Mouse (Mus musculus) embryonic fibroblast, embryonic 13.5 days (primary cell): Measurements from ENCODE around the gene Olfr961. TPM values are rescaled to one million over a fixed set of nuclear protein-coding genes. Genes with fewer than 3 reads are reported as not detected.

Experiments used
- H3K27ac ChIP-seq: 2 replicates; pipeline ENCODE4 v1.5.1; 2012; ENCODE audit warnings: low read length, control low read depth, inconsistent platforms; ENCODE audit not compliant: insufficient read depth
- H3K4me1 ChIP-seq: 2 replicates; pipeline ENCODE4 v1.6.1; 2011; ENCODE audit warnings: low read length; ENCODE audit not compliant: control insufficient read depth, insufficient read depth
- H3K4me3 ChIP-seq: 2 replicates; pipeline ENCODE4 v1.5.1; 2011; ENCODE audit warnings: mild to moderate bottlenecking, control low read depth, low read length; ENCODE audit not compliant: insufficient read depth
- CTCF ChIP-seq: IDR thresholded peaks from 2 replicates; pipeline ENCODE4 v1.5.1; 2011; ENCODE audit warnings: mild to moderate bottlenecking, control low read depth, low read length, moderate library complexity, borderline replicate concordance; ENCODE audit not compliant: insufficient read depth
- POLR2A ChIP-seq: IDR thresholded peaks from 2 replicates; pipeline ENCODE4 v1.6.1; 2011; ENCODE audit warnings: low read depth, mild to moderate bottlenecking, control low read depth, low read length, moderate library complexity
- polyA plus RNA-seq: library from polyadenylated mRNA; stranded (reverse); fragments of >200 nt; gene quantifications from 2 replicates; pipeline ENCODE4 v1.2.4, GENCODE M21; 2011; ENCODE audit warnings: low read depth; ENCODE audit not compliant: missing spikeins, insufficient read length

The Olfr961 gene
- not detected in 2 replicates for polyA plus RNA-seq

DNA sequence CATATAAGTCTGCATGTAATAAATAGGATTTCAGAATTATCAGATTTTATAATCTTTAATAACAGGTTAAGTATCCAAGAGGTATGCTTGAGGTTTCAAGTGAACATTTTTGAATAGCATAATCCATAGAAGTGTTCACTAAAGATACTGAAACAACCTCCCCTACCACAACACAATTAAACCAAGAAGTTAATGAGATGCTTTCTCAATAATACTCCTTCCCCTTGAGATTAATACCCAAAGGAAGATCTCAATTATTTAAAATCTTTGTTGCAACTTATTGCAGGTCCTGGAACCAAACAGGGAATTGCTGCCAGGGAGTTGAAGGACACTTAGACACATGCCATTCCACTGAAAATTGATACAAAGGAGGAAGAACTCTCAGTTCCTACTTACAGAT lies at the start of gene Olfr961:
TSS of gene Olfr961 (plus strand) at position 301 of the 400 bp plus-strand sequence.
- TF ChIP-seq POLR2A (no peak), CTCF (no peak)
- no peak within 1 kb of the TSS for H3K4me3 ChIP-seq
- H3K4me1 ChIP-seq: no peaks in the 10 kb centered on the region
- no peak within 1 kb of the TSS for H3K27ac ChIP-seq

DNA sequence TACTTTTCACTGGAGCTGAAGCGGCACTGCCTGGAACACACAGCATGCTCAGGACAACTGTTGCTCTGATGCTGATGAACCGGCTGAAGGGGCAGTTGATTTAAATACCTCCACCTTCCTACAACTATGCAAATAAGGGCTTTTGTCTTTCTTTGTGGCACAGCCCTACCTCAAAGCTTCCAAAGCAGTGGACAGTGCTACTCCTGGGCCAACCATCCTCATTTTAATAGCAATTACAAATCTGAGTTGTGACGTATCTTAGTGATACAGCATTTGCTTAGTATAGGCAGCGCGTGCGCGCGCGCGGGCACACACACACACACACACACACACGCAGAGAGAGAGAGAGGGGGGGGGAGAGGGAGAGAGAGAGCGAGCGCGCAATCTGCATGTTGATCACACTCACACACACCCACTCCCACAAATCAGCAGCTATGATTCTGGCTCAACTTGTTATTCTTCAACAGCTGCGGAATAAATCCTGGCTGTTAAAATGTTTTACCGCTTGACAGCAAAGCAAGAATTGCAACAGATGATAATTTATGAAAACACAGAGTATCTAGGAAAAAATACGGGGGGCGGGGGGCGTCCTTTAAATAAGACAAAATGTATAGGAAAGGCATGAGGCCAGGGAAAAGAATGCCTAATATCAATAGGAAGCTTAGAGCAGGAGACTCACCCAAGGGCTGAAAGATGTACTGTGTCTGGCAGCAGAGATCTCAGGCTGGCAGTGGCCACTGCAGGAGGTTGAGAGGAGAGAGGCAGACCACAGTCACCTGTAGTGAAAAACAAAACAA lies 42.2 kb upstream of the Olfr961 start:
- no peaks in the 10 kb centered on the region for H3K4me1 ChIP-seq
- TF ChIP-seq POLR2A (no peak), CTCF (no peak)
- H3K4me3 ChIP-seq: peak overlapping the region; percentile 51
- peak overlapping the region; percentile 22; the same call in 1 of the 2 replicates for H3K27ac ChIP-seq

DNA sequence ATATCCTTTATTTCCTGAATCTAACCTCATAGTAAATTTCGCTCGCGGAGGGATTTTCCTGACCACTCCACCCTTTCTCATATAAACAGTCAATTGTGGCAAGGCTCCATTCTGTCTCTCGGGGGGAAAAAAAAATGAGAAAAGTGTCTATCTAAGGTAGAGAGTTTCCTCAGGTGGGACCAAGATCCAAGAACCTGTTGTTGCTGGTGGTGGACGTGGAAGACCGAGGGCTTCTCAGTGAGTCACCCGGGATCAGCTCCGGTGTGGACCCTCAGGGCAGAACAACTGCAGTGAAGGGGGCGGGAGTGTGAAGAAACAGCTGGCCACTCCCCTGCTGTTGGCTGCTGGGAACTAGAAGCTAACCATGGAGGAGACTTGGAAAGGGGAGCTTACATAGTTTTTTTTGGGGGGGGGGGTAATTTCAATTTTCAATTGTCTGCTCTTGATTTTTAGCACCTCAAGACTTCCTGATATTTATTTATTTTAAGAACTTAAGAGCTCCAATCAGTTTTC lies 41.5 kb upstream of the Olfr961 start:
- TF ChIP-seq CTCF: no peak
- peak; percentile 47 for TF ChIP-seq POLR2A
- no peaks in the 10 kb centered on the region for H3K4me1 ChIP-seq
- H3K4me3 ChIP-seq: peak overlapping the region; percentile 51
- peak overlapping the region; percentile 22; the same call in 1 of the 2 replicates for H3K27ac ChIP-seq

DNA sequence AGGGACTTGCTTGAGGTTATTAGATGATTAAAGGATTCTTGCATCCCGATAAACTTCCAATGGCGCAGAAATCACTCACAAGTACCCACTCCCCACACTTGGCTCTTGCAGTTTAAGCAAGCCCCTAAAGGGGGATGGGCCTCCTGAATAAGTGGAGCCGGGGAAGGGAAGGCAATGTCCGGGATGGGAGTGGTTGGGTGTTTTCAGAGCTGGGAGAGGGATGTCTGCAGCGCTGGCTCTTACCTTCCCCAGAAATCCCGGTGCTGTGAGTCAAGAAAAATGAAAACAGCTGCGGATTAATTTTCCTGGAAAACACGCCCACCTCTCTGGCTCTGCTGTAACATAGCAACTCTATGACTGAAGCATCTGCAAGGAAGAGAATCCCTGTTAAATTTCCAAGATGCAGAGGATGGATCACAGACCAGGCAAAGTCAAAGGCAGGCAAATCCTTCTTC lies 40.9 kb upstream of the Olfr961 start, which contains the start of gene AW551984:
TSS of gene AW551984 (minus strand) at position 405 of the 455 bp plus-strand sequence.
- peak within 1 kb of the TSS; percentile 53 for H3K4me3 ChIP-seq
- H3K4me1 ChIP-seq: no peaks in the 10 kb centered on the region
- TF ChIP-seq POLR2A (peak; percentile 46; the same call in 1 of the 2 replicates), CTCF (no peak)
- peak within 1 kb of the TSS; percentile 81 for H3K27ac ChIP-seq

DNA sequence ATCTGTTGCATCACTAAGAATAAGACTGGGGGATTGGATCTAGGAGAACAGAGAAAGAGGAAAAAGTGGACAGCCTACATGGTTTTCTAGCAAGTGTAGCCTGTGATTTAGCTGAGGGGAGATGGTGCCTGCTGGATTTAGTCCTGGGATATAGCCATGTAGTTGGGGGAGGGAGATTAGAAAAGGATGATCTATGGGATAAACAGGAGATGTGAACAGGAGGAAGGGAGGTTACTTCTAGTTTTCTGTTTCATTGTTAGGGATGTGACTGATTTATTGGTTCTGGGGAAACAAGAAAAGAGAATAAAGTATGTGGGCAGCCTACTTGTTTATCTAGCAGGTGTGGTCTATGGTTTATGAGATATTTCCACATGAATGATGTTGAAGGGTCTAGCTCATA lies 36.4 kb upstream of the Olfr961 start:
- TF ChIP-seq POLR2A (no peak), CTCF (no peak)

DNA sequence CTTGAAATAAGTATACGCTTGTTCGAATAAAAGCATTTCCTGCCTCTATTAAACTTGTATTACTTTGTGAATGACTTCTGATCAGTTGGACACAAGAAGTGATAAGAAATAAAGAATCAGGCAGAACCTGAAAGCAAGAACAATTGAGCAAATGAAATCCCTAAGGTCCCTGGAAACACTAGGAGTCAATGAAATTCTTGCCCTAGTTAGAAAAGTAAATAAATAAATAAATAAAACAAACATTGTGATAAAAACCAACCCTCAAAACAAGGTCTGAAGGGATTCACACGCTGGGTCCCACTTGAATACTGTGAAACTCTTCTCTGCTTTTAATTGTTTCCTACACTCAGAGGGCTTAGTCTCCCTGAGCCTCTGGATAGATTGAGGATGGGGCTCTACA lies 34.5 kb upstream of the Olfr961 start, which contains the start of gene Olfr148:
TSS of gene Olfr148 (plus strand) at position 301 of the 400 bp plus-strand sequence.
- Histone ChIP-seq H3K27ac (no peak within 1 kb of the TSS), H3K4me1 (no peaks in the 10 kb centered on the region), H3K4me3 (no peak within 1 kb of the TSS)
- no peak for TF ChIP-seq CTCF
- no peak for TF ChIP-seq POLR2A

More for the DNA sequence above, 36.4 kb upstream of the Olfr961 start:
- no peaks in the 10 kb centered on the region for H3K4me1 ChIP-seq
- no peak overlapping the region for H3K27ac ChIP-seq
- no peak overlapping the region for H3K4me3 ChIP-seq

DNA sequence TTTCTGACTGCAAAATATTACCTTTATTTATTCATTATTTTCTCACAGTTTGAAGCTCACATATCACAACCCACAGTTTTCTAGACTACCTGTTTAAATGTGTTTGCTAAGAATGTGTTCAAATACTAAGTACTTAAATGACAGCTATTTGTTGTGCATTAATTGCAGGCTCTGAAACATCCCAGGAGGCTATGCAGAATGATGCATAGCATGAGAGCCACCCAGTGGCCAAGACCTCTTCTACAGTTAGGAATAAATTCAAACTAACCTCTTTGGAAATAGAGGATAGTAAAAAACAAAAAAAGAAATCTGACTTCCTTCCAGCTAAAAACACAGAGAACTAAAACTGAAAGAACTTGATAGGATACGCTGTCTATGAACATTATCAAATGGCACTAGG lies 32.9 kb upstream of the Olfr961 start:
- Histone ChIP-seq H3K27ac (no peak overlapping the region), H3K4me3 (no peak overlapping the region), H3K4me1 (no peaks in the 10 kb centered on the region)
- no peak for TF ChIP-seq POLR2A
- TF ChIP-seq CTCF: no peak

DNA sequence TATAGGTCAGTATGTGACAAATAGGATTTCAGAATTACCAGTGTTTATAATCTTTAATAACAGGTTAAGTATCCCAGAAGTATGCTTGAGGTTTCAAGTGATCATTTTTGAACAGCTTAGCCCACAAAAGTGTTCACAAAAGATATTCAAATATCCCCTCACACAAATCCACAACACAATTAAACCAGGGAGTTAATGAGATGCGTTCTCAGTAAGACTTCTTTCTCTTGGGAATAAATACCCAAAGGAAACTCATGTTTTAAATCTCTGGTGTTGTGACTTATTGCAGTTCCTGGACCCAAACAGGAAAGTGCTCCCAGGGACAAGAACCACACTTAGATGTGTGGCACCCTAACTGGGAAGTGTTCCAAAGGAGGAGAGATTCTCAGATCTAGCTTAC lies 23.8 kb upstream of the Olfr961 start, which contains the start of gene Olfr960:
TSS of gene Olfr960 (plus strand) at position 301 of the 400 bp plus-strand sequence.
- TF ChIP-seq CTCF: no peak
- no peak for TF ChIP-seq POLR2A
- no peak within 1 kb of the TSS for H3K27ac ChIP-seq

DNA sequence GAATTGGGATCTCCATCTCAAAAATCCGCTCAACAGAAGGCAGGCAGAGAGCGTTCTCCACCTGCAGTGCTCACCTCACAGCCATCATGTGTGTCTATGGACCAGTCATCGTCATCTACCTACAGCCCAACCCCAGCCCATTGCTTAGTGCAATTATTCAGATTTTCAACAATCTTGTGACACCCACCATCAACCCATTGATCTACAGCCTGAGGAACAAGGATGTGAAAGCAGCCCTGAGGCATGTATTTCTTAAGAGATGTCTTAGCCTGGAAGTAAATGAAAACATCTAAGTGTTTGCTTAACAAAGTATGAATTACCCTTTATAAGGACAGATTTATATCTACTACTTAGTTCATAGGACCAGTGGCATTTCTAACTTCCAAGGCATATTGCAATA lies 21.1 kb upstream of the Olfr961 start:
- no peak overlapping the region for H3K27ac ChIP-seq
- H3K4me3 ChIP-seq: no peak overlapping the region
- TF ChIP-seq POLR2A (no peak), CTCF (no peak)
- H3K4me1 ChIP-seq: no peaks in the 10 kb centered on the region

More for the DNA sequence above, 23.8 kb upstream of the Olfr961 start, which contains the start of gene Olfr960:
- H3K4me3 ChIP-seq: no peak within 1 kb of the TSS
- H3K4me1 ChIP-seq: no peaks in the 10 kb centered on the region

DNA sequence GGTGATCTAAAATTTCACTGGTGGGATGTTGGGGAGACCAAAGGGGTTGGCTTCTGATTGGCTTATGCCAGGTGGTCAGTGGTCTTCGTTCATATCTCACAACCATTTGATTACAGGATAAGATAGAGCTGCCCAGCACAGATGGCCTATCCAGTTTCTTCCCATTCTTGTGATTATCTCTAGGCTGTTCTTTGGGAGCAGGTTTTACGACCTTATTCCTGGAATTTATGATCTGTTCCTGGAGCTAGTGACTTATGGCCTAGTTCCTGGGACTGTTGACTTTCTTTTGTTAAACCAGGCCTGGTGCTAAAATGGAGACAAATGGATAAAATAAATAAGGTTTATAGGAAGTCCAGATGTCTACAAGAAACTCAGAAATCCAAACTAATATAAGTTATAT lies 20.2 kb upstream of the Olfr961 start:
- TF ChIP-seq POLR2A (no peak), CTCF (no peak)
- Histone ChIP-seq H3K4me3 (no peak overlapping the region), H3K4me1 (no peaks in the 10 kb centered on the region), H3K27ac (no peak overlapping the region)
